Mouse (Mus musculus) heart, postnatal 0 days (tissue): ENCODE measurements around the gene Kbtbd12. TPM values are rescaled to one million over a fixed set of nuclear protein-coding genes. Genes with fewer than 3 reads are reported as not detected.

Experiments
- ATAC-seq: fragments of 200-750 bp; cut with Nextera tagmentation; 2 replicates; pipeline ENCODE4 v1.8.0; 2017; ENCODE audit warnings: low read depth, moderate number of reproducible peaks, moderate library complexity; ENCODE audit not compliant: insufficient read depth
- DNase-seq: peaks from one replicate; pipeline ENCODE4 v3.0.0-alpha.2; 2016; ENCODE audit warnings: low spot score
- H3K27ac ChIP-seq: fragments of 300-500 bp; sonication (generic); 2 replicates; pipeline ENCODE4 v1.5.1; 2014; ENCODE audit warnings: low read depth, mild to moderate bottlenecking
- H3K27me3 ChIP-seq: fragments of 300-500 bp; sonication (generic); 2 replicates; pipeline ENCODE4 v1.6.1; 2014; ENCODE audit warnings: low read length, mixed read lengths; ENCODE audit not compliant: control insufficient read depth, insufficient read depth
- H3K36me3 ChIP-seq: fragments of 300-500 bp; sonication (generic); replicated peaks from 2 replicates; pipeline ENCODE4 v1.6.1; 2014; ENCODE audit warnings: low read length, mixed read lengths; ENCODE audit not compliant: control insufficient read depth, insufficient read depth
- H3K4me1 ChIP-seq: fragments of 300-500 bp; sonication (generic); 2 replicates; pipeline ENCODE4 v1.6.1; 2014; ENCODE audit warnings: antibody characterized with exemption; ENCODE audit not compliant: control insufficient read depth, insufficient read depth
- H3K4me2 ChIP-seq: fragments of 300-500 bp; sonication (generic); 2 replicates; pipeline ENCODE4 v1.6.1; 2014; ENCODE audit warnings: low read depth, mild to moderate bottlenecking, low read length, moderate library complexity
- H3K4me3 ChIP-seq: fragments of 300-500 bp; sonication (generic); 2 replicates; pipeline ENCODE4 v1.5.1; 2014; ENCODE audit warnings: low read depth, low read length
- H3K9ac ChIP-seq: fragments of 300-500 bp; sonication (generic); replicated peaks from 2 replicates; pipeline ENCODE4 v1.6.1; 2014; ENCODE audit warnings: low read depth, low read length, mixed read lengths
- H3K9me3 ChIP-seq: fragments of 300-500 bp; sonication (generic); replicated peaks from 2 replicates; pipeline ENCODE4 v1.6.1; 2016; ENCODE audit warnings: low read length; ENCODE audit not compliant: control insufficient read depth
- CTCF ChIP-seq: IDR thresholded peaks from 2 replicates; pipeline ENCODE4 v1.5.1; 2016; ENCODE audit warnings: antibody characterized with exemption, control low read depth, low read depth
- EP300 ChIP-seq: IDR thresholded peaks from 2 replicates; pipeline ENCODE4 v1.6.1; 2016; ENCODE audit warnings: antibody characterized with exemption, low read depth
- WGBS: fragments of 180-500 bp; shearing (Covaris S2); extraction: QIAGEN DNeasy Blood & Tissue Kit; methylation state at CpG from one replicate; pipeline ENCODE4 v1.1.7; 2014; 5-methylcytosine and 5-hydroxymethylcytosine counted together
- polyA plus RNA-seq: library from polyadenylated mRNA; unstranded; fragments of >200 nt; fragmentation: Nextera tagmentation; extraction: Ambion mirVana; gene quantifications from 2 replicates; pipeline ENCODE4 v1.2.1, GENCODE M21; 2015
- total RNA-seq: library from RNA; depleted of rRNA; stranded (reverse); fragments of >200 nt; gene quantifications from 2 replicates; pipeline ENCODE4 v1.2.3, GENCODE M21; 2014; ENCODE audit warnings: low replicate concordance; rRNA removed

Kbtbd12 gene
- total and polyA plus RNA-seq, 2 experiments from 2014 or later = 46.4 to 52.1 TPM

- 62% methylated on average over 8 of the region's 8 CpGs for WGBS
- Histone ChIP-seq H3K4me1 (peaks cover 22% of the 10 kb centered on the region), H3K27ac (no peak overlapping the region), H3K9me3 (no peaks in the 10 kb centered on the region), H3K4me3 (no peak overlapping the region), H3K27me3 (no peaks in the 10 kb centered on the region), H3K9ac (no peak overlapping the region), H3K4me2 (no peak overlapping the region), H3K36me3 (peaks cover 70% of the 10 kb centered on the region)
- DNase-seq = no peak
- TF ChIP-seq CTCF (no peak), EP300 (no peak)
- ATAC-seq = no peak
Measured at GRCm38 (mm10) chr6:88513984-88514383, 123.8 kb downstream of the Kbtbd12 start.

GRCm38 (mm10) chr6:88503044-88503443, 134.7 kb downstream of the Kbtbd12 start:
- H3K36me3 ChIP-seq = peaks cover 59% of the 10 kb centered on the region
- DNase-seq = no peak
- H3K4me1 ChIP-seq = 0 out of 2 replicates have a peak, but pooled peaks cover 6% of the 10 kb centered on the region
- 0 out of 2 replicates have a peak, but pooled peaks cover 5% of the 10 kb centered on the region for H3K27me3 ChIP-seq
- no peak overlapping the region for H3K4me2 ChIP-seq
- H3K27ac ChIP-seq = 0 out of 2 replicates have a peak overlapping the region, but pooled peaks have one; percentile 16
- 79% methylated on average over 4 of the region's 4 CpGs for WGBS
- H3K9ac ChIP-seq = no peak overlapping the region
- no peak overlapping the region for H3K4me3 ChIP-seq
- no peaks in the 10 kb centered on the region for H3K9me3 ChIP-seq
- no peak for ATAC-seq
- no peak for TF ChIP-seq CTCF
- TF ChIP-seq EP300 = no peak

GRCm38 (mm10) chr6:88502030-88502970, 135.4 kb downstream of the Kbtbd12 start:
- ATAC-seq = 0 out of 2 replicates have a peak, but pooled peaks have one; percentile 27
- Histone ChIP-seq H3K4me2 (no peak overlapping the region), H3K27ac (0 out of 2 replicates have a peak overlapping the region, but pooled peaks have one; percentile 16), H3K4me1 (0 out of 2 replicates have a peak, but pooled peaks cover 6% of the 10 kb centered on the region), H3K36me3 (peaks cover 59% of the 10 kb centered on the region), H3K27me3 (0 out of 2 replicates have a peak, but pooled peaks cover 5% of the 10 kb centered on the region), H3K9ac (no peak overlapping the region), H3K9me3 (no peaks in the 10 kb centered on the region), H3K4me3 (no peak overlapping the region)
- no peak for DNase-seq
- WGBS = 27% methylated on average over 13 of the region's 13 CpGs
- TF ChIP-seq CTCF (no peak; the same call in 1 of the 2 replicates), EP300 (no peak)

- 7% methylated on average over 3 of the region's 3 CpGs for WGBS
- 0 out of 2 replicates have a peak, but pooled peaks cover 6% of the 10 kb centered on the region for H3K4me1 ChIP-seq
- no peak for ATAC-seq
Measured at GRCm38 (mm10) chr6:88500405-88500767, 137.4 kb downstream of the Kbtbd12 start.

GRCm38 (mm10) chr6:88499481-88500404, 138.0 kb downstream of the Kbtbd12 start:
- DNase-seq = peak; percentile 31
- Histone ChIP-seq H3K9me3 (no peaks in the 10 kb centered on the region), H3K4me2 (peak overlapping the region; percentile 80), H3K27me3 (0 out of 2 replicates have a peak, but pooled peaks cover 5% of the 10 kb centered on the region), H3K9ac (0 out of 2 replicates have a peak overlapping the region, but pooled peaks have one; percentile 29), H3K36me3 (peaks cover 44% of the 10 kb centered on the region), H3K4me3 (peak overlapping the region; percentile 48), H3K27ac (no peak overlapping the region), H3K4me1 (0 out of 2 replicates have a peak, but pooled peaks cover 6% of the 10 kb centered on the region)
- TF ChIP-seq CTCF = peak; percentile 55
- TF ChIP-seq EP300 = no peak
- 3% methylated on average over 76 of the region's 76 CpGs for WGBS
- ATAC-seq = peak; percentile 52

More at GRCm38 (mm10) chr6:88500405-88500767, 137.4 kb downstream of the Kbtbd12 start:
- Histone ChIP-seq H3K27ac (no peak overlapping the region), H3K9ac (0 out of 2 replicates have a peak overlapping the region, but pooled peaks have one; percentile 29), H3K36me3 (peaks cover 51% of the 10 kb centered on the region), H3K27me3 (0 out of 2 replicates have a peak, but pooled peaks cover 5% of the 10 kb centered on the region), H3K4me2 (peak overlapping the region; percentile 80), H3K9me3 (no peaks in the 10 kb centered on the region), H3K4me3 (peak overlapping the region; percentile 48)
- TF ChIP-seq CTCF (no peak), EP300 (no peak)
- DNase-seq = no peak

Other genes with a start within 250 kb of the Kbtbd12 start
- gene Eefsec, start 191.4 kb downstream of the Kbtbd12 start, total RNA-seq = 12.9 and 25.6 TPM in 2 replicates
- 11.3 and 12.8 TPM in 2 replicates for gene Eefsec, start 191.4 kb downstream of the Kbtbd12 start, polyA plus RNA-seq
- 12.2 and 27.4 TPM in 2 replicates for gene Ruvbl1, start 172.5 kb downstream of the Kbtbd12 start, total RNA-seq
- gene Ruvbl1, start 172.5 kb downstream of the Kbtbd12 start, polyA plus RNA-seq = 42.3 and 44.9 TPM in 2 replicates
- 131 and 172 TPM in 2 replicates for gene Sec61a1, start 119.0 kb downstream of the Kbtbd12 start, total RNA-seq
- gene Sec61a1, start 119.0 kb downstream of the Kbtbd12 start, polyA plus RNA-seq = 85.9 and 88.0 TPM in 2 replicates
- 147 and 162 TPM in 2 replicates for gene Mgll, start 86.5 kb upstream of the Kbtbd12 start, total RNA-seq
- gene Mgll, start 86.5 kb upstream of the Kbtbd12 start, polyA plus RNA-seq = 122 and 134 TPM in 2 replicates
- gene Abtb1, start 204.0 kb upstream of the Kbtbd12 start, total RNA-seq = 63.9 and 88.0 TPM in 2 replicates
- gene Abtb1, start 204.0 kb upstream of the Kbtbd12 start, polyA plus RNA-seq = 29.1 and 36.6 TPM in 2 replicates
- 90.9 and 101 TPM in 2 replicates for gene Podxl2, start 237.1 kb upstream of the Kbtbd12 start, total RNA-seq
- 60.3 and 60.8 TPM in 2 replicates for gene Podxl2, start 237.1 kb upstream of the Kbtbd12 start, polyA plus RNA-seq